Mouse (Mus musculus) skeletal muscle tissue, adult 2 months (tissue): ENCODE measurements at regions not wholly inside any gene's neighbourhood (a gene's known extent, or its start where the extent isn't known, plus 50 kb on each side); places are given as distances from the start of the nearest gene placed in this dataset.
A peak's percentile ranks its signal among the peaks of the same experiment; 100 is the strongest.

ENCODE experiments used
- DNase-seq: peaks from one replicate; pipeline ENCODE4 v3.0.0-alpha.2; 2012; ENCODE audit warnings: low read depth, low spot score

- peak; percentile 25 for DNase-seq
These were observed 178.4 kb upstream of the Jun start for GRCm38 (mm10) chr4:95230461-95230860.

DNA sequence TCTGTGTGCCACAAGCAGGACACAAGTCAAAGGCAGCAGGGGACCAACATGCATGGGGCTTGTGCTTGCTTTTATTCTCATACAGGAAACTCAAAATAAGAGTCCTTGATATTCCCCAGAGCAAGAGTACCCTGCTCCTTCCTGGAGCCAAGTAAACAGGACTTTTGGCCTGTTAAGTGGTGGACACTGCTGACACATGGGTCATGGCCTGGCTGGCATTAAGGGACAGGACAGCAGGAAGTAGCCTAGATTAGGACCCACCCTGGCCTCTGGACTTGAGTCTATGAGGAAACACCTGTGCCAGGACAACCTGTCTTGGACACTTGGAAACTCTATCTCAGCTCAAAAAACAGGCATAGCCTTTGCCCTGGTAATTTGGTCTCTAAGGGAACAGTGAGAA lies 181.0 kb upstream of the Jun start:
- no peak for DNase-seq

DNA sequence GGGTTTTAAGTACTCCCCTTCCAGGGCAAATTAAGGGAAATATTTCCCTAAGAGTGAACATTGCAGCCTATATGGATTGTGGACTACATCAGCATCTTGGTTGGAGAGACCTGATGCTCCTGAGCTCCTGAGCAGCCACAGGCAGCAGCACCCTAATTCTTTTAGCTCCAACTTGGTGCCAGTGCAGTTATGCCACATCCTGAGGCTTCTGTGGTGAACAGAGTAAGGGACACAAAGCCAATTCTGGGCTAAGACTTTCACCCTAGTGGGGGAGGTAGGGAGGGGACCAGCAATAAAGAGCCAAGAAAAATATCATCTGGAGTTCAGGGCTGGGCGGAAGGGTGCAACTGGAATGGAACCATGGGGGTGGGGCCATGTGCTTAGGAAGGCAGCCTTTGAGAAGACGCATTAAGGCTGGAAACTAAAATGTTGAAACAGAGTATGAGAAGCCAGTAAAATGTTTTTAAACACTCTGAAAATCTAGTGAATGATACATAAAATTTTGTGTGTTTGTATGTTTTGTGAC lies 182.1 kb upstream of the Jun start:
- no peak for DNase-seq

DNA sequence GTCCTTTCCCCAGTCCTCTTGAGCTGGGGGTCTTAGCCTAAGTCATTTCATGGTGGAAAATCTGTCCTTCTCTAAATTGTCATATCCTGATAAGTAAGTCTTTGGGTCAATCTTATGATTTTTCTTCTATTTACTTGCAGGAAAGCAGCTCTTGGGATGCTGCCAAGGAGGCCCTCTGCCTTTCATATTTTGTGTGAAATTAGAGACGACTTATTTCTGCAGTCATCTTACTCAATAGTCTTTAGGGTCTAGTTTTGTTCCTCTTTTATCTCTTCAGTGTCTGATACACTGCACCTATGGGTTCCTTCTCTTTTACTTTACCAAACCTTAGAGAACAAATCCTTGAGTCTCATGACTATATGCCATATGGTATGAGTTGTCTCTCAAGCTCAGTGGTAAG lies 196.0 kb upstream of the Jun start:
- DNase-seq = no peak

- DNase-seq = no peak
These were observed 197.0 kb upstream of the Jun start for GRCm38 (mm10) chr4:95249031-95249430.

GRCm38 (mm10) chr4:95250083-95250482 lies 198.1 kb upstream of the Jun start:
- no peak for DNase-seq

GRCm38 (mm10) chr4:95269766-95270165 lies 217.7 kb upstream of the Jun start:
- no peak for DNase-seq

DNA sequence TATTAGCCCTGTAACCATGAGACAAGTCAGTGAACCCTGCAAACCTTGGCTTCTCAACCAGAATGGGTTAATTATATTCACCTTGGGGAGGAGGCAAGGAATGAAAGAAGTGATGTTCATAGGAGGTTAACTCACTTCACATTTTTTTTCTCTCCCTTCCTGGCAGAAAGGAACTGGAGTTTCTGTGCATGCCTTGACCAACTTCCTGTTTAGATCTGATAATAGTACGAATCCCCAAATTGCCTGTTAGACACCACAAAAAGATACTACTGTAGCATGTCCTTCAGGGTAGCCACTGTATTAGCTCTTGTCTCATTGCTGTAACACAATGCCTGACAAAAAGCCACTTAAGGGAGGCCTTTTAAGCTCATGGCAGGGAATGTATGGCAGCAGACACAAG lies 218.4 kb upstream of the Jun start:
- no peak for DNase-seq

DNA sequence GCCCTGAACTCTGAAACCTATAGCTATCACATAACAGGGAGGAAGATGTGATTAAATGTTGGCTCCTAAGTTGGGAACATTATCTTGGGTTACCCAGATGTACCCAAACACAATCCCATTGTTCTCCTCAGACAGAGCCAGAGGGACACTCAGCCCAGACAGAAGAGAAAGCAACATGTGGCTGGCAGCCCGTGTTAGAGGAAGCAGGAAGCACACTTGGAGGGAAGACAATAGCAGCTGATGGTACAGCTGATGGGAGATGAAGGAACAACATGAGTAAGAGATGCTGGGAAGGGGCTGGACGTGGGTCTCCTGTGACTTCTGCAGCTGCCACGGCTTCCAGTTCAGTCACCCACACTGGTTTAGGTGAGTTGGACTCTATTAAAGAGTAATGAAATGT lies 224.2 kb upstream of the Jun start:
- DNase-seq = no peak

- no peak for DNase-seq
These were observed 226.1 kb upstream of the Jun start for GRCm38 (mm10) chr4:95277989-95278713.

- DNase-seq = peak; percentile 39
These were observed 226.7 kb upstream of the Jun start for GRCm38 (mm10) chr4:95278714-95279095.

DNA sequence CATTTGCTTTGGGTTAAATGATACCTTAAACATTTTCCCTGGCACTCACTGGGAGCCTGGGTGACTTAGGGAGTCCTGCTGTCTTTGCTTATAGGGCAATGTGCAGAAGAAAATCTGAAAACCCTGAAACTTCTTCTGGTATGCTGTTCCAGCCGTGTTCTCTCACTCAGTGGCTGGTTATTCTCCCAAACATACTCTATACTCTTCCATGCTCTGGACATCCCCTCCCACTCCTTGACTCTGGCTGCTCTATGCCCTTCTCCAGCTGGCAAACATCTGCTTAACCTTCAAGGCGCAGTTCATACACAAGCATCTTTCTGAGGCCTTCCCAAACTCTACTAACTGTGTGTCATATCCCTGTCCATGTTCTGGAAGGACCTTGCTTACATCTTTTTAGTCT lies 227.2 kb upstream of the Jun start:
- DNase-seq = no peak

DNA sequence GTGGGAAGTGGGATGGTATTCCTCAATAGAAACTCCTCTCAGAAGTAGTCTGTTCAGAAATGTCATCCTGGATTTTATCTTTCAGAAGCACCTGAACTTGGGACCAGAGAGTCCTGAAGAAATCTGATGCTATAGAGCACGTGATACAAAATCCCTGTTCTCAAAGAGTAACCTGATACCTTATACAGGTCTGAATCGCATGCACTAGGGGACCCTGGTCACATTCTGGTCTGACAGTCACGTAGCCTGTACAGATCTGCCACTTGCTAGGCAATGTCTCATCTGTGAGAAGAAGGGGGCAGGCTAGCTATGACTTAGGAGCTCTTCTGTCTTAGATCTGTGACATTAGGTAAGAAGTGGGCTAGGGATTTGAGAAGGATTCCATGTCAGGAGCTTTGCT lies 230.1 kb upstream of the Jun start:
- no peak for DNase-seq

DNA sequence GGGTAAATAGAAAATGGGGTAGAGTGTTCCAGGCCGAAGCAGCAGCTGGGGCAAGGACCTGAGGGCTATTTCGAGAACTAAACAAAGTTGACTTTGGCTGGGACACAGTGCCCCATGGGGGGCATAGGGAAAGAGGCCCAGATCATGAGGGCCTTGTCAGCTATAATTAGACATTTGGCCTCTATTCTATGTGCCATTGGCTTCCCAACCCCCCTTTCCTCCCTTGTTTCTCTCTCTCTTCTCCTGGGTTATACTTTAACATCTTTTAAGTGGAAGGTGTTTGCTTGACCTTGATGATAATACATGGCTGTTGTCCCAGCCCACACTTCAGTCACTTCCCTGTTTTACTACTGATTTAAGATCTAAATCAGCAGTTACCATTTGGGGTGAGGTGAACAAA lies 231.8 kb upstream of the Jun start:
- peak; percentile 79 for DNase-seq

DNA sequence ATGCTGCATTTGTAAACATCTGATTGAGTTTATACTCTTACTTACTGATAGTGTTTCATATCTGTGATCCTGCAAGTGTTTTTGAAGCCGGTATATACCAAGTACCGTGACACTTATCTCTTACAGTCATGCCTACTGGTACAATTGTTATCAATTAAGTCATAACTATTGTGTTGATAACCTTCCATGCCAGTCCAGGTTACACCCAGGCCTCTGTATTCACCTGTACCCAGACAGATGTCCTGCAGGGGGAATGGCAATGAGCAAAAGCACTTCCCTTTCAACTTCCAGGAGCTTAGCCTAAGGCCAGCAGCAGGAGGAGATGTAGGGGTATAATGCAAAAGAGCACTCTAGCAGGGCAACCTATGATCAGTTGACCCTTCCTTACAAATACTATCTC lies 232.2 kb upstream of the Jun start:
- DNase-seq = no peak

GRCm38 (mm10) chr4:95284696-95285095 lies 232.7 kb upstream of the Jun start:
- DNase-seq = no peak

DNA sequence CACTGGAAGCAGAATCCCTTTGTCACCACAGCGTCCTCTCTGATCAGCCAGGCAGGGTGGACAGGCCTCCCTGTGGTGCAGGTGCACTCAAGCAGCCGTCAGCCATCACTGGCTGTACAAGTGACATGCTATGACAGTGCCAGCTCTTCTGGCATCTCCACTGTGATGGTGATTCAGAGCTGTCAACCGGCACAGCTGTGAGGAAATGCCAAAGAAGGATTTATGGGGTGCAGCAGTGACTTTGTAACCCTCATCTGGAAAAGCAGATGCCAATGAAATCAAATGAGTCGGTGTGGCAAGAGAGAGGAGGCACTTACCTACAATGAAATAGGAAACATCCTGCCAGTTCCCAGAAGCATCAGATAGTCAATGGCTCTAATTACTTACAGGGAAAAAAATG lies 238.3 kb upstream of the Jun start:
- peak; percentile 72 for DNase-seq

DNA sequence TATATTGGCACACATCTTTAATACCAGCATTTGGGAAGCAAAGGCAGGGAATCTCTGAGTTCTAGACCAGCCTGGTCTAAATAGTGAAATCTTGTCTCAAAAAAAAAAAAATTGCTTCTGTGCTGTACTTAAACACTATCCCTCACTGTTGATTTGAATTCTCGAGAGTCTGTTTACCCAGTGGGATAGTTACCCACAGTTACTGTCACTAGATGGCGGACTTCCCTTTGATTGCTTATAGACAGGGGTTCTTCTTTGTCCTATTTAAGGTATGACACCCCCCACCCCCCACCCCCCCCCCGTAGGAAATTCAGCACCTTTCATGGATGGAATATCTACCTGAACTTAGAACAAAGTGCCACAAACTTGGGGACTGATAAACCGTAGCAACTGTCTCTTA lies 242.1 kb upstream of the Jun start:
- DNase-seq = no peak

- DNase-seq = no peak
These were observed 249.9 kb upstream of the Jun start for GRCm38 (mm10) chr4:95301907-95302306.

GRCm38 (mm10) chr4:95303337-95303736 lies 251.3 kb upstream of the Jun start:
- DNase-seq = no peak

GRCm38 (mm10) chr4:95304006-95304405 lies 252.0 kb upstream of the Jun start:
- no peak for DNase-seq

GRCm38 (mm10) chr4:95307134-95307533 lies 250.2 kb upstream of the Fggy start:
- no peak for DNase-seq

DNA sequence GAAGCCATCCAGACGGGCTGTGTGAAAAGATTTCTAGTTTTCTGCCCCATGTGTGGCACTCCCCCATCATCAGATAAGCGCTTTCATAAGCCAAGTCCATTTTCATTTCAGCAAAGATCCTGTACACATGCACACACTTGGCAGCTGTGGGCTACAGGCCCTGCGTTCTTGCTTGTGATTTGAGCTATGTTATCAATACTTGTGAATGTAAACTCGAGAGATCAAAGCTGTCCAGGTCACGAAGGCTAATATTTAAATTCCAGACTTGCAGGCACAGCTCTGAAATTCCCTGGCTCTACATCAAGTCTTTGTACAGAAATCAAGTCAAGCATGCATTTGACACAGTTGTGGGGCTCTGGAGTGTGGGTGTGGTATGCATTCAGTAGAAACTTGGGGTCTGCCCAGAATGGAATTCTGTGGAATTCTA lies 248.8 kb upstream of the Fggy start:
- no peak for DNase-seq

DNA sequence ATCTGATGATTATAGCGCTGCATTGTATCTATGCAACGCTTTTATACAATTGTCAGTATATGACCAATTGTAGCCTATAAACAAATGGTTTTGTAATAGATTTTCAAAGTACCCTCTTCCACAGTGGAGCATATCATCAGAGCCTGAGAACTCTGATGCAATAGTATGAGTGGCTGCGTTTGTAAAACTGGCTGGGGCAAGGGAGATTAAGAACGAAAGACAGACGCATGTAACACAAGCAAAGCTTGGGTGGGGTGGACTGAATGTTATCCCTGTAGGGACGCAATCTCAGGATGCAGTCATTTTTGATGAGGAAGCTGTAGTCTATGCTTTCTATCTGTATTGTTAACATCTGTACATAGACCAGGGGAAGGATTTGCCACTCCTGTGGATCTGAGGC lies 246.9 kb upstream of the Fggy start:
- no peak for DNase-seq
